Mouse (Mus musculus) cerebellum, adult 2 months (tissue): ENCODE results near the gene Cbfa2t2.

ENCODE experiments used
- CTCF ChIP-seq: fragments of 200-500 bp; IDR thresholded peaks from 2 replicates; pipeline ENCODE4 v1.5.1; 2011; ENCODE audit warnings: low read depth, mild to moderate bottlenecking, control low read depth, low read length, moderate library complexity, borderline replicate concordance; ENCODE audit not compliant: insufficient read depth
- POLR2A ChIP-seq: fragments of 200-500 bp; IDR thresholded peaks from 2 replicates; pipeline ENCODE4 v1.6.1; 2011; ENCODE audit warnings: low read length, control low read depth, borderline replicate concordance; ENCODE audit not compliant: insufficient read depth

DNA sequence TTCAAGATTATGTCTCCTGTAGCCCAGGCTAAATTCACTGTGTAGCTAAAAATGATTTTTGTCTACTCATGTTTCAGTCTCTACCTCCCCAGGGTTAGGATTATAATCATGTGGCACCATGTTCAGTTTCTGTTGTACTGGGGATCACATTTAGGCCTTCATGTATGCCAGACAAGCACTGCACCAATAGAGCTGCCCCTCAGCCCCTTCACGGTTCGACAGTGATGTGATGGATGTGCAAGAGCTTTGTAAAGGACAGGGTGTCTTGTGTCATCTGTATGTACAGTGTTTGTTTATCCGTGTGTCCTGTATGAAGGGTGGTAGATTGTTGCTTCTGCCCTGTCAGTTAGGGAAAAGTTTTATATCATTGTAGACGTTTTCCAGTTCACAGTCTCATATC, 72.2 kb downstream of the Cbfa2t2 start:
- TF ChIP-seq CTCF (no peak), POLR2A (no peak)
